Mouse (Mus musculus): ENCODE results near the gene Axin2. TPM values are rescaled to one million over a fixed set of nuclear protein-coding genes. Genes with fewer than 3 reads are reported as not detected.
"Not testable (repeated sequence)": the region's sequence is repeated elsewhere in the genome, so short reads cannot be mapped to it uniquely, and the experiment has no call there.

Axin2 gene
- polyA plus RNA-seq (2012; rRNA removed), result 16.5 and 17.0 TPM in 2 replicates

- WGBS, result under 1% methylated on average over 53 of the region's 53 CpGs
- peak; percentile 59; the same call in 1 of the 2 replicates for TF ChIP-seq POLR2A (IDR thresholded peaks at IDR 0.05; ENCODE audit: control insufficient read depth, extremely low read depth, insufficient read depth, low read length, poor library complexity)
- peak; percentile 75; the same call in 1 of the 2 replicates for TF ChIP-seq CTCF (IDR thresholded peaks at IDR 0.05; ENCODE audit: borderline replicate concordance, control insufficient read depth, extremely low read depth, insufficient read depth, low read length, poor library complexity)
- H3K36me3 ChIP-seq (ENCODE audit: control insufficient read depth, insufficient read depth, low read length), result no peaks in the 10 kb centered on the region
- peak within 1 kb of the TSS; percentile 76; the same call in 1 of the 2 replicates for H3K27ac ChIP-seq (ENCODE audit: control insufficient read depth, insufficient read depth, low read length)
- no peaks in the 10 kb centered on the region; the same call in 1 of the 2 replicates for H3K27me3 ChIP-seq (ENCODE audit: control insufficient read depth, insufficient read depth, low read length)
- H3K4me1 ChIP-seq (replicated peaks; ENCODE audit: control insufficient read depth, insufficient read depth, low read length), result peaks cover 30% of the 10 kb centered on the region
- H3K4me3 ChIP-seq (ENCODE audit: control insufficient read depth, insufficient read depth, low read length), result peak within 1 kb of the TSS; percentile 81
- peak; percentile 91 for DNase-seq
Measured at GRCm38 (mm10) chr11:108920158-108920635, at the start of gene Axin2. Gene Axin2, plus strand, starts transcription at chr11:108920349.

- 90% methylated on average over 1 of the region's 1 CpGs for WGBS
- not testable (repeated sequence) for H3K27me3 ChIP-seq (ENCODE audit: control insufficient read depth, insufficient read depth, low read length); H3K4me1 ChIP-seq (replicated peaks; ENCODE audit: control insufficient read depth, insufficient read depth, low read length); H3K4me3 ChIP-seq (ENCODE audit: control insufficient read depth, insufficient read depth, low read length); H3K36me3 ChIP-seq (ENCODE audit: control insufficient read depth, insufficient read depth, low read length); H3K27ac ChIP-seq (ENCODE audit: control insufficient read depth, insufficient read depth, low read length); DNase-seq
Measured at GRCm38 (mm10) chr11:108871284-108871683, 48.9 kb upstream of the Axin2 start.

- 92% methylated on average over 3 of the region's 3 CpGs for WGBS
- no peaks in the 10 kb centered on the region for H3K27me3 ChIP-seq (ENCODE audit: control insufficient read depth, insufficient read depth, low read length)
- H3K36me3 ChIP-seq (ENCODE audit: control insufficient read depth, insufficient read depth, low read length), result no peaks in the 10 kb centered on the region
- no peak for DNase-seq
- no peaks in the 10 kb centered on the region for H3K4me1 ChIP-seq (replicated peaks; ENCODE audit: control insufficient read depth, insufficient read depth, low read length)
- H3K27ac ChIP-seq (ENCODE audit: control insufficient read depth, insufficient read depth, low read length), result no peak overlapping the region
- H3K4me3 ChIP-seq (ENCODE audit: control insufficient read depth, insufficient read depth, low read length), result no peak overlapping the region
- TF ChIP-seq POLR2A (IDR thresholded peaks at IDR 0.05; ENCODE audit: control insufficient read depth, extremely low read depth, insufficient read depth, low read length, poor library complexity) (no peak), CTCF (IDR thresholded peaks at IDR 0.05; ENCODE audit: borderline replicate concordance, control insufficient read depth, extremely low read depth, insufficient read depth, low read length, poor library complexity) (no peak)
Measured at GRCm38 (mm10) chr11:108871748-108872147, 48.4 kb upstream of the Axin2 start.

GRCm38 (mm10) chr11:108876633-108877205 lies 43.4 kb upstream of the Axin2 start:
- 86% methylated on average over 7 of the region's 7 CpGs for WGBS
- Histone ChIP-seq H3K27me3 (ENCODE audit: control insufficient read depth, insufficient read depth, low read length) (no peaks in the 10 kb centered on the region), H3K4me1 (replicated peaks; ENCODE audit: control insufficient read depth, insufficient read depth, low read length) (no peaks in the 10 kb centered on the region), H3K27ac (ENCODE audit: control insufficient read depth, insufficient read depth, low read length) (no peak overlapping the region), H3K36me3 (ENCODE audit: control insufficient read depth, insufficient read depth, low read length) (no peaks in the 10 kb centered on the region), H3K4me3 (ENCODE audit: control insufficient read depth, insufficient read depth, low read length) (no peak overlapping the region)
- no peak for TF ChIP-seq CTCF (IDR thresholded peaks at IDR 0.05; ENCODE audit: borderline replicate concordance, control insufficient read depth, extremely low read depth, insufficient read depth, low read length, poor library complexity)
- no peak for TF ChIP-seq POLR2A (IDR thresholded peaks at IDR 0.05; ENCODE audit: control insufficient read depth, extremely low read depth, insufficient read depth, low read length, poor library complexity)
- no peak for DNase-seq

GRCm38 (mm10) chr11:108877520-108877919 lies 42.6 kb upstream of the Axin2 start:
- Histone ChIP-seq H3K36me3 (ENCODE audit: control insufficient read depth, insufficient read depth, low read length) (no peaks in the 10 kb centered on the region), H3K27me3 (ENCODE audit: control insufficient read depth, insufficient read depth, low read length) (no peaks in the 10 kb centered on the region), H3K4me1 (replicated peaks; ENCODE audit: control insufficient read depth, insufficient read depth, low read length) (no peaks in the 10 kb centered on the region), H3K27ac (ENCODE audit: control insufficient read depth, insufficient read depth, low read length) (no peak overlapping the region), H3K4me3 (ENCODE audit: control insufficient read depth, insufficient read depth, low read length) (no peak overlapping the region)
- TF ChIP-seq POLR2A (IDR thresholded peaks at IDR 0.05; ENCODE audit: control insufficient read depth, extremely low read depth, insufficient read depth, low read length, poor library complexity) (no peak), CTCF (IDR thresholded peaks at IDR 0.05; ENCODE audit: borderline replicate concordance, control insufficient read depth, extremely low read depth, insufficient read depth, low read length, poor library complexity) (no peak)
- 82% methylated on average over 5 of the region's 5 CpGs for WGBS
- no peak for DNase-seq

GRCm38 (mm10) chr11:108880546-108880945 lies 39.6 kb upstream of the Axin2 start:
- TF ChIP-seq POLR2A (IDR thresholded peaks at IDR 0.05; ENCODE audit: control insufficient read depth, extremely low read depth, insufficient read depth, low read length, poor library complexity) (no peak), CTCF (IDR thresholded peaks at IDR 0.05; ENCODE audit: borderline replicate concordance, control insufficient read depth, extremely low read depth, insufficient read depth, low read length, poor library complexity) (no peak)
- WGBS, result 89% methylated on average over 4 of the region's 4 CpGs

GRCm38 (mm10) chr11:108881662-108882061 lies 38.5 kb upstream of the Axin2 start:
- H3K4me1 ChIP-seq (replicated peaks; ENCODE audit: control insufficient read depth, insufficient read depth, low read length), result no peaks in the 10 kb centered on the region
- 95% methylated on average over 5 of the region's 5 CpGs for WGBS
- H3K36me3 ChIP-seq (ENCODE audit: control insufficient read depth, insufficient read depth, low read length), result no peaks in the 10 kb centered on the region
- no peak for DNase-seq
- H3K27ac ChIP-seq (ENCODE audit: control insufficient read depth, insufficient read depth, low read length), result no peak overlapping the region
- H3K4me3 ChIP-seq (ENCODE audit: control insufficient read depth, insufficient read depth, low read length), result no peak overlapping the region
- TF ChIP-seq CTCF (IDR thresholded peaks at IDR 0.05; ENCODE audit: borderline replicate concordance, control insufficient read depth, extremely low read depth, insufficient read depth, low read length, poor library complexity) (no peak), POLR2A (IDR thresholded peaks at IDR 0.05; ENCODE audit: control insufficient read depth, extremely low read depth, insufficient read depth, low read length, poor library complexity) (no peak)
- H3K27me3 ChIP-seq (ENCODE audit: control insufficient read depth, insufficient read depth, low read length), result no peaks in the 10 kb centered on the region

More at GRCm38 (mm10) chr11:108880546-108880945, 39.6 kb upstream of the Axin2 start:
- Histone ChIP-seq H3K36me3 (ENCODE audit: control insufficient read depth, insufficient read depth, low read length) (no peaks in the 10 kb centered on the region), H3K27ac (ENCODE audit: control insufficient read depth, insufficient read depth, low read length) (no peak overlapping the region), H3K4me1 (replicated peaks; ENCODE audit: control insufficient read depth, insufficient read depth, low read length) (no peaks in the 10 kb centered on the region), H3K4me3 (ENCODE audit: control insufficient read depth, insufficient read depth, low read length) (no peak overlapping the region), H3K27me3 (ENCODE audit: control insufficient read depth, insufficient read depth, low read length) (no peaks in the 10 kb centered on the region)
- no peak for DNase-seq

Measured in thymus, adult 2 months (tissue).